Mouse (Mus musculus): Measurements from ENCODE around the gene Pced1a. TPM values are rescaled to one million over a fixed set of nuclear protein-coding genes. Genes with fewer than 3 reads are reported as not detected.

Gene Pced1a
- polyA plus RNA-seq, 1 experiment from 2014 or later, result 3.8 TPM

DNA sequence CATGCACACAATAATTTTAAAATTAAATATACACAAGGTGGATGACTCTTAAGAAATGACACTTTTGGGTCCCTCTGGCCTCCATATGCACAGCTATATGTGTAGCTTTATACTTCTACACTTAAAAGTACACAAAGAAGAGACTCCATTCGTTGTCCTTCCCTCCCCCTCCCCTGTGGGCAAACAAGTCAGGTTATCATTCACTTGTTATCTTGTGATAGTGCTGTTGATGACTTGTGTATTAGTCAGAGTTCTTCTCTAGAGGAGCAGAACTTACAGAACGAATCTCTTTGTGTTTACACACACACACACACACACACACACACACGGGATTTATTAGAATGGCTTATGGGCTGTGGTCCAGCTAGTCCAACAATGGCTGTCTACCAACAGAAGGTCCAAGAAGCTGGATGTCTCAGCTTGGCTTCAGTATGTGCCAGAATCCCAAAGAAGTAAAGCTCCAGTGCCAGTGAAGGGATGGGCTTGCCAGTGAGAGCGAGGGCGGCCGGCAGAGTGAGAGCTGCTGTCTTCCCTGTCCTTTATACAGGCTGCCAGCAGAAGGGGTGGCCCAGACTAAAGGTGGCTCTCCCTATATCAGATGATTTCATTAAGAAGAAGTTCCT is 30.4 kb upstream of the Pced1a start:
- H3K4me2 ChIP-seq (ENCODE audit: low read depth, low read length), result no peak overlapping the region
- no peak overlapping the region for H3K4me3 ChIP-seq (ENCODE audit: low read depth, low read length)
- peaks cover 26% of the 10 kb centered on the region for H3K4me1 ChIP-seq (ENCODE audit: control insufficient read depth, low read depth, low read length)
- WGBS (ENCODE audit: insufficient replicate concordance), result 68% methylated on average over 6 of the region's 6 CpGs
- H3K9me3 ChIP-seq (replicated peaks; ENCODE audit: control insufficient read depth, low read length), result no peaks in the 10 kb centered on the region
- H3K27me3 ChIP-seq (ENCODE audit: control insufficient read depth, insufficient read depth, low read depth, low read length), result no peaks in the 10 kb centered on the region
- no peaks in the 10 kb centered on the region for H3K36me3 ChIP-seq (ENCODE audit: control insufficient read depth, insufficient read depth)
- no peak for ATAC-seq (ENCODE audit: low read depth)
- H3K9ac ChIP-seq (ENCODE audit: low read depth, low read length), result no peak overlapping the region
- H3K27ac ChIP-seq (ENCODE audit: low read length), result no peak overlapping the region

DNA sequence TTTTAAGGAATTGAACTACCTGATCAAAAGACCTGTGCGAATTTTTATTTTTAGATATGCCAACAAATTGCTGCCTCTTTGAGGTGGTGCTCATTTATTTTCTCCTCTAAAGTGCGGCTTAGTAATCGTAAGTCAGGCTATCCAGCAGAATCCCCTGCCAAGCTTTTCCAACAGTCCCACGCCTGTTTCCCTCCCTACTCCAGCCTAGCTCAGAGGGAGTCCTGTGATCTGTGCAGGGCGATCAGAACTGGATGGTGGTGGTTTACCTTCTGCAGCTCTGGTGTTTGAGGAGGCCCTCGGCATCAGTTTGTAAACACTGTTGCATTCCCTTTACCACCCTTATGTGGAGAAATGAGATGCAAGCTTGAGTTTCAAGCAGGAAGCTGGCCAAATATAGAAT is 28.9 kb upstream of the Pced1a start:
- peaks cover 34% of the 10 kb centered on the region for H3K4me1 ChIP-seq (ENCODE audit: control insufficient read depth, low read depth, low read length)
- peaks cover 7% of the 10 kb centered on the region; the same call in 1 of the 2 replicates for H3K27me3 ChIP-seq (ENCODE audit: control insufficient read depth, insufficient read depth, low read depth, low read length)
- H3K4me3 ChIP-seq (ENCODE audit: low read depth, low read length), result no peak overlapping the region
- H3K9ac ChIP-seq (ENCODE audit: low read depth, low read length), result no peak overlapping the region
- 72% methylated on average over 6 of the region's 6 CpGs for WGBS (ENCODE audit: insufficient replicate concordance)
- H3K9me3 ChIP-seq (replicated peaks; ENCODE audit: control insufficient read depth, low read length), result no peaks in the 10 kb centered on the region
- H3K36me3 ChIP-seq (ENCODE audit: control insufficient read depth, insufficient read depth), result no peaks in the 10 kb centered on the region
- no peak overlapping the region for H3K4me2 ChIP-seq (ENCODE audit: low read depth, low read length)
- H3K27ac ChIP-seq (ENCODE audit: low read length), result no peak overlapping the region
- ATAC-seq (ENCODE audit: low read depth), result no peak

DNA sequence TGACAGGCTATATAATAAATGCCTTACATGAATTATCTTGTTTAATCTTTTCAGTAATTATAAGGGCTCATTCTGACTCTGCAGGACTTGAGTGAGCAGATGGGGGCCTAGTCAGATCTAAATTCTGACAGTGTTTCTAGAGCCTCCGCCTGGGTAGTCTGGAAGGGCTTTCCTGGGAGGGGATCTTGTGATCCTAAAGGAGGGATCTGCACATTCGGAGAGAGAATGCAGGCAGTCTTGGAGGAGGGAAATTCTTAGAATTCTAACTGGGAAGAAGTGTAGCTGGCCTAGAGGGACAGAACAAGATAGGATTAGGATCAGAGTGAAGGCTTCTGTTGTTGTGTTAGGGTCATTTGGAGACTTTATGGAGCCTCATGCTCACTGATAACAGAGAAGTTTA is 27.8 kb upstream of the Pced1a start:
- Histone ChIP-seq H3K9me3 (replicated peaks; ENCODE audit: control insufficient read depth, low read length) (no peaks in the 10 kb centered on the region), H3K4me1 (ENCODE audit: control insufficient read depth, low read depth, low read length) (peaks cover 34% of the 10 kb centered on the region), H3K36me3 (ENCODE audit: control insufficient read depth, insufficient read depth) (no peaks in the 10 kb centered on the region), H3K9ac (ENCODE audit: low read depth, low read length) (no peak overlapping the region), H3K27ac (ENCODE audit: low read length) (no peak overlapping the region), H3K4me2 (ENCODE audit: low read depth, low read length) (no peak overlapping the region), H3K4me3 (ENCODE audit: low read depth, low read length) (no peak overlapping the region), H3K27me3 (ENCODE audit: control insufficient read depth, insufficient read depth, low read depth, low read length) (peaks cover 7% of the 10 kb centered on the region; the same call in 1 of the 2 replicates)
- no peak for ATAC-seq (ENCODE audit: low read depth)
- WGBS (ENCODE audit: insufficient replicate concordance), result 63% methylated on average over 2 of the region's 2 CpGs

DNA sequence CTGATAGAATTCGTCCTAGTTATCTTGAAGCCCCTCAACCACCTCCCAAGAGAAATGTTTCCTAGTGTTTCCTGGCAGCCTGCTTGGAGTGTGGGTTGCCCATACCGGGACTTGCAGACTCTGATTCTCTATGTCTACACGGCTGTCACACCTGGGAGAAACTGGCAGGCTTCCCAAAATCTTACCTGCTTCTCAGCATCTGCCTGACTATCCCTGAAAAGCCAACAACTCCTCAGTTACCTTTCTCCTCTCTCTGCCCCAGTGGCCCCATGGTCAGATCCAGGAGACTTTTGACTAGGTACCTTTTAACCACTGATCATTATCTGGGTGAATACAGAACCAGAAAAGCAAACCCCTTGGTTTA is 27.2 kb upstream of the Pced1a start:
- H3K27ac ChIP-seq (ENCODE audit: low read length), result no peak overlapping the region
- peak overlapping the region; percentile 89 for H3K4me3 ChIP-seq (ENCODE audit: low read depth, low read length)
- H3K9me3 ChIP-seq (replicated peaks; ENCODE audit: control insufficient read depth, low read length), result no peaks in the 10 kb centered on the region
- H3K27me3 ChIP-seq (ENCODE audit: control insufficient read depth, insufficient read depth, low read depth, low read length), result peaks cover 7% of the 10 kb centered on the region; the same call in 1 of the 2 replicates
- peak overlapping the region; percentile 22 for H3K9ac ChIP-seq (ENCODE audit: low read depth, low read length)
- WGBS (ENCODE audit: insufficient replicate concordance), result 59% methylated on average over 3 of the region's 3 CpGs
- peaks cover 34% of the 10 kb centered on the region for H3K4me1 ChIP-seq (ENCODE audit: control insufficient read depth, low read depth, low read length)
- peak overlapping the region; percentile 86 for H3K4me2 ChIP-seq (ENCODE audit: low read depth, low read length)
- no peak for ATAC-seq (ENCODE audit: low read depth)
- no peaks in the 10 kb centered on the region for H3K36me3 ChIP-seq (ENCODE audit: control insufficient read depth, insufficient read depth)

DNA sequence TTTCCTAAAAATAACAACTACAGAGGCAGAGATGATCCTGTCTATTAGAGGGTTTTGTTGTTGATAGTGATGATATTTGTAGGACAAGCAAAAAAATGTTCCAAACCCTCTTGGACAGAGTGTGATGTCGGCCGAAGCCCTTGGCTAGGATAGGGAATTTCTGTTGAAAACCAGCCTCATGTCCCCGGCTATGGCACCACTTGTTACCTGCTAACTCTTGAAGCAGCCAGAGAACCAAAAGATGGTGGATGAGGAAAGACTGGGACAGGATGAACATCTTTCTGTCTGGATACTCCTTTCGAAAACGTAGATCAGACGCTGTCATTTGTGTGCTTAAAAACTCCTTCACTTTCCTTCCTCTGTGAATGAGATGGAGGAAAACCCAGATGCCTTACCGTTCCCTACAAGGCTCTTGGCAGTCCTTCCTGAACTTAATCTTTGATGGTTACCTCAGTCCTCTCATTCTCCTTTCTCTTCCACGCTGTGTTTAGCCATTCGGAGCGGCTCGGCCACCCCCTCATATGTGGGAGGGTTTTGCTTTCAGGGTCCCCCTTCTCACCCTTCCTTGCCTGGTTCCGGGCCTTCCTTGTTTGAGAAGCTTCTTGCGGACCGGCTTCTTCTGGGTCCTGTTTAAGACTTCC is 26.7 kb upstream of the Pced1a start:
- WGBS (ENCODE audit: insufficient replicate concordance), result 69% methylated on average over 14 of the region's 14 CpGs
- Histone ChIP-seq H3K4me2 (ENCODE audit: low read depth, low read length) (peak overlapping the region; percentile 86), H3K9me3 (replicated peaks; ENCODE audit: control insufficient read depth, low read length) (no peaks in the 10 kb centered on the region), H3K27ac (ENCODE audit: low read length) (no peak overlapping the region), H3K4me3 (ENCODE audit: low read depth, low read length) (peak overlapping the region; percentile 89), H3K9ac (ENCODE audit: low read depth, low read length) (peak overlapping the region; percentile 91), H3K36me3 (ENCODE audit: control insufficient read depth, insufficient read depth) (no peaks in the 10 kb centered on the region), H3K27me3 (ENCODE audit: control insufficient read depth, insufficient read depth, low read depth, low read length) (peaks cover 7% of the 10 kb centered on the region; the same call in 1 of the 2 replicates), H3K4me1 (ENCODE audit: control insufficient read depth, low read depth, low read length) (peaks cover 34% of the 10 kb centered on the region)
- ATAC-seq (ENCODE audit: low read depth), result no peak

DNA sequence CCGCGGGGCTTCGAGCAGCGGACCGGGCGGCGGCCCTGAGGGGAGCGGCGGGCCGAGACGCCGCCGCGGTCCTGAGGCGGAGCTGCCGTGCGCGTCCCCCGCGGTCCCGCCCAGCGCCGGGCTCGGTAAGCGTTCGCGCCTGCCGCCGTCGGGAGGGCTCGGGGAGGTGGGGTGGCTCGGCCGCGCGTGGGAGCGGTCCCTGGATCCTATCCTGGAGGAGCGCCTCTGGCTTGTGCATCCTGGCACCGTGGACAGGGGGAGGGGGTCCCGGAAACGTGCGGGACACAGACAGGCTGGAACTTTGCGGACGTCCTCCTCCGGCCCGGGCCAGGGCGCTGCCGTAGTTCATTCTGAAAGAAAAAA is 25.9 kb upstream of the Pced1a start:
- Histone ChIP-seq H3K36me3 (ENCODE audit: control insufficient read depth, insufficient read depth) (no peaks in the 10 kb centered on the region), H3K27me3 (ENCODE audit: control insufficient read depth, insufficient read depth, low read depth, low read length) (peaks cover 7% of the 10 kb centered on the region; the same call in 1 of the 2 replicates), H3K4me3 (ENCODE audit: low read depth, low read length) (peak overlapping the region; percentile 89), H3K4me2 (ENCODE audit: low read depth, low read length) (peak overlapping the region; percentile 86), H3K4me1 (ENCODE audit: control insufficient read depth, low read depth, low read length) (peaks cover 34% of the 10 kb centered on the region), H3K9ac (ENCODE audit: low read depth, low read length) (peak overlapping the region; percentile 91), H3K27ac (ENCODE audit: low read length) (peak overlapping the region; percentile 80), H3K9me3 (replicated peaks; ENCODE audit: control insufficient read depth, low read length) (no peaks in the 10 kb centered on the region)
- ATAC-seq (ENCODE audit: low read depth), result peak; percentile 92
- under 1% methylated on average over 45 of the region's 47 CpGs for WGBS (ENCODE audit: insufficient replicate concordance)

DNA sequence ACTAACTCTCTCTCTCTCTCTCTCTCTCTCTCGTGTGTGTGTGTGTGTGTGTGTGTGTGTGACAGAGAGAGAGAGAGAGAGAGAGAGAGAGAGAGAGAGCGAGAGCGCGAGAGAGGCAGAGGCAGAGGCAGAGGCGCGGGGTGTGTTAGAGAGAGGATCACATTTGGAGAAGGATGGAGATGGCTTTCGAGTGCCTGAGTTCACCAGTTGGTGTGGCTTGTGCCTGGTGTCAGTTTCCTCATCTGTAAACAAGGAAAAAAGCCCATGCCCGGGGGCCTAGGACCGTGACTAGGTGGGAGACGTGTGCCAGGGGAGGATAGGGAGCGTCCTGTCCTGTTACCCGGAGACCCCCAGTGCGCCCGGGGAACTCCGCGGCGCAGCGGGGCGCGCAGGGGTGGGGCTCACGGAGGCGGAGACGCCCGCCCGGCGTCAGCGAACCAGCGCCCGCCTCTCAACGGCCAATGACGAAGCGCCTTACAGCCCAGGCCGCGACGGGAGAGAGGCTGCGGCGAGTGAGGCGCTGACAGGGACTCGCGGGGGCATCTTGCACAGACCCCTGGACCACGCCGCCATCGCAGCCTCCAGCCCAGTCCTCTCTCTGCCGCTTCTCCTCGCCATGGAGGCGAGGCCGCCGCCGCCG is 25.4 kb upstream of the Pced1a start, which contains the start of gene Ptpra:
Gene Ptpra, plus strand, starts transcription at position 485 of the 640 bp plus-strand sequence.
- Histone ChIP-seq H3K4me1 (ENCODE audit: control insufficient read depth, low read depth, low read length) (peaks cover 34% of the 10 kb centered on the region), H3K36me3 (ENCODE audit: control insufficient read depth, insufficient read depth) (no peaks in the 10 kb centered on the region), H3K9me3 (replicated peaks; ENCODE audit: control insufficient read depth, low read length) (no peaks in the 10 kb centered on the region), H3K27me3 (ENCODE audit: control insufficient read depth, insufficient read depth, low read depth, low read length) (peaks cover 7% of the 10 kb centered on the region; the same call in 1 of the 2 replicates), H3K4me3 (ENCODE audit: low read depth, low read length) (peak within 1 kb of the TSS; percentile 89), H3K4me2 (ENCODE audit: low read depth, low read length) (peak within 1 kb of the TSS; percentile 86), H3K27ac (ENCODE audit: low read length) (peak within 1 kb of the TSS; percentile 80), H3K9ac (ENCODE audit: low read depth, low read length) (peak within 1 kb of the TSS; percentile 91)
- under 1% methylated on average over 47 of the region's 50 CpGs for WGBS (ENCODE audit: insufficient replicate concordance)
- ATAC-seq (ENCODE audit: low read depth), result peak; percentile 98

DNA sequence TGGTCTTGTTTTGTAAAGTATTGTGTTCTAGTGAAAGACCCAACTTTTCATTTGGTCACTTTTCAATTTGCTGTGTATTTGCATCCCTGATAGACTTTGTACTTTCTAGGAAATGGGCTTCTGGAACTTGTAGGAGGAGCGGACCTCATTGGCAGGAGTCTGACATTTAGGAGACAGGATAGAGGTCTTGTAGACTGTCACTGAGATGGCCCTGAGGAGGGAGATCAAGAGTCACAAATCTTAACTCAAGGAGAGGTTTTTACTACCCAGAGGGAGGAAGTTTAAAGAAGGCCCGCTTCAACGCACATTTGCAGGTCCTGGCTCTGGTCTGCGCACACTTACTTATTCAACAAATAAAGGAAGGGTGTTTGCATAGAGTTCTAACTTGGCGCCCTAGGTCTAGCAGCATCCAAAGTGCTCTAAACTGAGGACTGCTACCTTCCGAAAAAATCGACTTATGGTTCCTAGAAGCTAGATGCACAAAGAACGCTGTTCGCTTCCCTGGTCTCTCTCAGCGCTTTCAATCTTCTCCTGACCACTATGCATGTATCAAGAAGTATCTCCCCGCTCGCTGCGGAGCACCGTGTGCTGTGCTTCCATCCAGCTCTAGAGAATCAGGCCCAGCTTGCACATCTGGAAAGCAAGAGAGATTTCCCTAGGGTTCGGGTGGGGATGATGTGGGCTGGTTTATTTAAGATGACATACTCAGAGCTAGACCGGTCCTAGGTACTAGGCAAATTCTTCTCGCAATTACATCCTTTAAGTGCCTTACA is 24.7 kb upstream of the Pced1a start:
- WGBS (ENCODE audit: insufficient replicate concordance), result 6% methylated on average over 17 of the region's 17 CpGs
- no peak for ATAC-seq (ENCODE audit: low read depth)

More for the DNA sequence above, 24.7 kb upstream of the Pced1a start:
- Histone ChIP-seq H3K4me1 (ENCODE audit: control insufficient read depth, low read depth, low read length) (peaks cover 27% of the 10 kb centered on the region), H3K9me3 (replicated peaks; ENCODE audit: control insufficient read depth, low read length) (no peaks in the 10 kb centered on the region), H3K4me3 (ENCODE audit: low read depth, low read length) (peak overlapping the region; percentile 89), H3K36me3 (ENCODE audit: control insufficient read depth, insufficient read depth) (no peaks in the 10 kb centered on the region), H3K9ac (ENCODE audit: low read depth, low read length) (peak overlapping the region; percentile 91), H3K4me2 (ENCODE audit: low read depth, low read length) (peak overlapping the region; percentile 86), H3K27ac (ENCODE audit: low read length) (no peak overlapping the region), H3K27me3 (ENCODE audit: control insufficient read depth, insufficient read depth, low read depth, low read length) (peaks cover 7% of the 10 kb centered on the region; the same call in 1 of the 2 replicates)
